In the genomic region with DNA sequence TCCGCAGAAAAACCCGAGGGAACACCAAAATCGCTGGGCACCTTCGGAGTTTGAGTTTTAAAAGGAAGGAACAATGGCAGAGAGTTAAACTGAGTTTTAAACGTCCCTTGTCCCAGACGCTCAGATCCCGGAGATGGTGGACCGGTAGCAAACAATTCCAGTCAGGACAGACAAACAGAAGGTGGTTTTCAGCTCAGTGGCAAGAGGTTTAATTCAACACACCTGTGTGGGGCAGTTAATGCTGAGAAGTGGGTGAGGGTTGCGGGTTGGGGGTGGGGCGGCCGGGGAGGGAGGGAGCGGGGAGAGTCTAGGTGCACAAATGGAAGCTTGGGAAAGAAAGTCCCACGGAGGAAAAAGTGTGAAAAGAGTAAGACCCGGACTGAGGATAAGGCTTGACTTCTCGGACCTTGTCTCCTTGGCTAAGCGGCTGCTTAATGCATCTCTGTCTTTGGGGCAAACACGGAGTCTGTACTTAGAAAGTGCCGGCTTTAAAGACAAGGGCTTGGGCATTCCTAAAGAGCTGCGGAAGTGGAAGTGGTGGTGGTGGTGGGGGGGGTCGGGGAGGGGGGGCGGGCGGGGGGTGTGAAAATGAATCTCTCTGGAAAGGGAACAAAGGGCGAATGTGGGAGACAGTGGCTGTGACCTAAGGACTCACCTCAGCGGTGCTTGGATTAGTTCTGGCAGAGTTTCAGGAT, we compare ENCODE assay signal across 8 mouse cellular contexts. TPM values are rescaled to one million over a fixed set of nuclear protein-coding genes. Genes with fewer than 3 reads are reported as not detected.
DNase-seq lines count a peak whose midpoint lies in the region; ATAC-seq and TF ChIP-seq lines count a peak whose summit lies in the region.

No protein-coding gene starts in this region.

- no peak for DNase-seq in heart, adult 8-10 months (ENCODE audit: low spot score)
- DNase-seq in embryo, embryonic 11 days, result peak; percentile 47
- peak; percentile 8 for DNase-seq in hindbrain, postnatal 0 days (ENCODE audit: low spot score)
- DNase-seq in natural killer cell, adult 2 months (ENCODE audit: low spot score in 2 of 2), result no peak
- DNase-seq in layer of hippocampus, postnatal 25 days (ENCODE audit: extremely low spot score in 1 of 2, low spot score in 1 of 2), result no peak
- DNase-seq in spleen, postnatal 14 days (ENCODE audit: low spot score in 2 of 2), result no peak

- H3K4me1 ChIP-seq in heart, embryonic 12.5 days (replicated peaks), result peaks cover 10% of the 10 kb centered on the region
- peaks cover 6% of the 10 kb centered on the region for H3K4me1 ChIP-seq in hindbrain, postnatal 0 days (ENCODE audit: insufficient read depth, low read length)
- H3K4me1 ChIP-seq in midbrain, embryonic 16.5 days (ENCODE audit: control insufficient read depth, insufficient read depth, low read length), result peaks cover 9% of the 10 kb centered on the region

- peak overlapping the region; percentile 69 for H3K9ac ChIP-seq in heart, embryonic 12.5 days
- no peak overlapping the region for H3K9ac ChIP-seq in hindbrain, postnatal 0 days (replicated peaks; ENCODE audit: low read length)
- H3K9ac ChIP-seq in midbrain, embryonic 16.5 days (ENCODE audit: low read depth, low read length), result no peak overlapping the region

- under 1% methylated on average over 22 of the region's 24 CpGs for WGBS in heart, embryonic 12.5 days
- WGBS in hindbrain, postnatal 0 days, result 1% methylated on average over 21 of the region's 24 CpGs
- under 1% methylated on average over 19 of the region's 24 CpGs for WGBS in midbrain, embryonic 16.5 days

- no peak overlapping the region for H3K27ac ChIP-seq in heart, embryonic 12.5 days (ENCODE audit: poor library complexity, severe bottlenecking)
- no peak overlapping the region for H3K27ac ChIP-seq in hindbrain, postnatal 0 days
- H3K27ac ChIP-seq in midbrain, embryonic 16.5 days (ENCODE audit: low read length), result no peak overlapping the region

- no peaks in the 10 kb centered on the region for H3K9me3 ChIP-seq in heart, embryonic 12.5 days (replicated peaks)
- H3K9me3 ChIP-seq in hindbrain, postnatal 0 days (ENCODE audit: low read length), result no peaks in the 10 kb centered on the region
- H3K9me3 ChIP-seq in midbrain, embryonic 16.5 days (replicated peaks; ENCODE audit: control insufficient read depth, low read length, poor library complexity, severe bottlenecking), result no peaks in the 10 kb centered on the region

- TF ChIP-seq CTCF in hindbrain, postnatal 0 days (IDR thresholded peaks at IDR 0.05; ENCODE audit: low read depth), result no peak

- no peak for ATAC-seq in heart, embryonic 12.5 days (ENCODE audit: insufficient number of reproducible peaks, low FRiP score)
- ATAC-seq in hindbrain, postnatal 0 days, result no peak
- 0 out of 2 replicates have a peak, but pooled peaks have one; percentile 36 for ATAC-seq in midbrain, embryonic 16.5 days

- H3K4me3 ChIP-seq in heart, embryonic 12.5 days, result peak overlapping the region; percentile 60
- peak overlapping the region; percentile 29 for H3K4me3 ChIP-seq in hindbrain, postnatal 0 days (ENCODE audit: low read length)
- peak overlapping the region; percentile 29 for H3K4me3 ChIP-seq in midbrain, embryonic 16.5 days (ENCODE audit: low read depth, low read length)

- no peaks in the 10 kb centered on the region for H3K27me3 ChIP-seq in heart, embryonic 12.5 days (replicated peaks)
- H3K27me3 ChIP-seq in hindbrain, postnatal 0 days (ENCODE audit: insufficient read depth, low read length), result no peaks in the 10 kb centered on the region
- no peaks in the 10 kb centered on the region for H3K27me3 ChIP-seq in midbrain, embryonic 16.5 days (ENCODE audit: control insufficient read depth, insufficient read depth, low read depth, low read length)

- no peaks in the 10 kb centered on the region for H3K36me3 ChIP-seq in heart, embryonic 12.5 days
- no peaks in the 10 kb centered on the region for H3K36me3 ChIP-seq in hindbrain, postnatal 0 days (ENCODE audit: insufficient read depth, low read length)
- H3K36me3 ChIP-seq in midbrain, embryonic 16.5 days (ENCODE audit: control insufficient read depth, insufficient read depth, low read length), result no peaks in the 10 kb centered on the region

- peak overlapping the region; percentile 91 for H3K4me2 ChIP-seq in heart, embryonic 12.5 days
- peak overlapping the region; percentile 62 for H3K4me2 ChIP-seq in hindbrain, postnatal 0 days (ENCODE audit: low read depth, low read length)
- H3K4me2 ChIP-seq in midbrain, embryonic 16.5 days (ENCODE audit: low read length), result peak overlapping the region; percentile 58

RNA-seq across cellular contexts. Expression of a gene that starts 10.2 kb away (rescaled TPM):
- 0.41 and 0.45 TPM in 2 replicates for polyA plus RNA-seq in heart, embryonic 12.5 days (2016; fragmentation: Nextera tagmentation; extraction: Ambion mirVana)
- total RNA-seq in heart, adult 8-10 months (2022), result 1 to 10 TPM; 5.9 to 8.4 (median 6.9) TPM
- 80.5 and 164 TPM in 2 replicates for total RNA-seq in hindbrain, postnatal 0 days (2014; rRNA removed)
- polyA plus RNA-seq in hindbrain, postnatal 0 days (2015; fragmentation: Nextera tagmentation; extraction: Ambion mirVana), result 0.39 and 0.47 TPM in 2 replicates
- 0.68 and 0.70 TPM in 2 replicates for polyA plus RNA-seq in midbrain, embryonic 16.5 days (2015; fragmentation: Nextera tagmentation; extraction: Ambion mirVana)
- total RNA-seq in layer of hippocampus, postnatal 25 days (2021), result 10 to 100 TPM; 11.6 to 12.4 TPM

RNA-seq across cellular contexts. Expression of a gene that starts 12.4 kb away (rescaled TPM):
- 0.06 TPM in 1 of 2 replicates, not detected in the other for polyA plus RNA-seq in heart, embryonic 12.5 days (2016; fragmentation: Nextera tagmentation; extraction: Ambion mirVana)
- total RNA-seq in heart, adult 8-10 months (2022), result not detected
- 0.50 and 0.52 TPM in 2 replicates for total RNA-seq in hindbrain, postnatal 0 days (2014; rRNA removed)
- polyA plus RNA-seq in hindbrain, postnatal 0 days (2015; fragmentation: Nextera tagmentation; extraction: Ambion mirVana), result 0.28 and 0.45 TPM in 2 replicates
- polyA plus RNA-seq in midbrain, embryonic 16.5 days (2015; fragmentation: Nextera tagmentation; extraction: Ambion mirVana), result 0.69 and 0.71 TPM in 2 replicates
- under 1 TPM; 0.56 to 0.79 TPM for total RNA-seq in layer of hippocampus, postnatal 25 days (2021)

RNA-seq across cellular contexts. Expression of a gene that starts 14.1 kb away (rescaled TPM):
- polyA plus RNA-seq in heart, embryonic 12.5 days (2016; fragmentation: Nextera tagmentation; extraction: Ambion mirVana), result 85.2 and 86.2 TPM in 2 replicates
- 10 to 100 TPM; 20.6 to 35.7 (median 31.6) TPM for total RNA-seq in heart, adult 8-10 months (2022)
- 36.8 and 42.0 TPM in 2 replicates for total RNA-seq in hindbrain, postnatal 0 days (2014; rRNA removed)
- polyA plus RNA-seq in hindbrain, postnatal 0 days (2015; fragmentation: Nextera tagmentation; extraction: Ambion mirVana), result 116 and 119 TPM in 2 replicates
- 106 and 119 TPM in 2 replicates for polyA plus RNA-seq in midbrain, embryonic 16.5 days (2015; fragmentation: Nextera tagmentation; extraction: Ambion mirVana)
- 10 to 100 TPM; 80.0 to 81.9 TPM for total RNA-seq in layer of hippocampus, postnatal 25 days (2021)

RNA-seq across cellular contexts. Expression of a gene that starts 33.4 kb away (rescaled TPM):
- 1.5 and 2.0 TPM in 2 replicates for polyA plus RNA-seq in heart, embryonic 12.5 days (2016; fragmentation: Nextera tagmentation; extraction: Ambion mirVana)
- total RNA-seq in heart, adult 8-10 months (2022), result 1 to 10 TPM in 1 of 4 experiments, under 1 TPM in 3; 0.89 to 1.6 (median 0.94) TPM
- total RNA-seq in hindbrain, postnatal 0 days (2014; rRNA removed), result 0.50 and 1.2 TPM in 2 replicates
- 2.8 and 4.2 TPM in 2 replicates for polyA plus RNA-seq in hindbrain, postnatal 0 days (2015; fragmentation: Nextera tagmentation; extraction: Ambion mirVana)
- polyA plus RNA-seq in midbrain, embryonic 16.5 days (2015; fragmentation: Nextera tagmentation; extraction: Ambion mirVana), result 0.85 and 1.1 TPM in 2 replicates
- 1 to 10 TPM; 2.0 to 3.0 TPM for total RNA-seq in layer of hippocampus, postnatal 25 days (2021)

RNA-seq across cellular contexts. Expression of a gene that starts 34.1 kb away (rescaled TPM):
- polyA plus RNA-seq in heart, embryonic 12.5 days (2016; fragmentation: Nextera tagmentation; extraction: Ambion mirVana), result 90.5 and 91.8 TPM in 2 replicates
- total RNA-seq in heart, adult 8-10 months (2022), result 10 to 100 TPM; 60.9 to 70.3 (median 65.5) TPM
- 37.1 and 39.4 TPM in 2 replicates for total RNA-seq in hindbrain, postnatal 0 days (2014; rRNA removed)
- 78.1 and 81.2 TPM in 2 replicates for polyA plus RNA-seq in hindbrain, postnatal 0 days (2015; fragmentation: Nextera tagmentation; extraction: Ambion mirVana)
- polyA plus RNA-seq in midbrain, embryonic 16.5 days (2015; fragmentation: Nextera tagmentation; extraction: Ambion mirVana), result 74.2 and 80.5 TPM in 2 replicates
- total RNA-seq in layer of hippocampus, postnatal 25 days (2021), result 100 to 1,000 TPM; 138 to 141 TPM

Comparison
In these comparisons a context has a peak if more than half of its experiments do, and no peak if none do; other contexts are left out.
1. DNase-seq: peak in embryo, embryonic 11 days (single experiment) and hindbrain, postnatal 0 days (single experiment); none in heart, adult 8-10 months (single experiment), natural killer cell, adult 2 months (0 of 2), layer of hippocampus, postnatal 25 days (0 of 2) and spleen, postnatal 14 days (0 of 2).
2. Peak in every context shown above with its lines, with median percentiles within 50 percentile points of each other: H3K4me2 ChIP-seq and H3K4me3 ChIP-seq.